Mouse (Mus musculus): ENCODE measurements around the gene Tmtc2.

DNA sequence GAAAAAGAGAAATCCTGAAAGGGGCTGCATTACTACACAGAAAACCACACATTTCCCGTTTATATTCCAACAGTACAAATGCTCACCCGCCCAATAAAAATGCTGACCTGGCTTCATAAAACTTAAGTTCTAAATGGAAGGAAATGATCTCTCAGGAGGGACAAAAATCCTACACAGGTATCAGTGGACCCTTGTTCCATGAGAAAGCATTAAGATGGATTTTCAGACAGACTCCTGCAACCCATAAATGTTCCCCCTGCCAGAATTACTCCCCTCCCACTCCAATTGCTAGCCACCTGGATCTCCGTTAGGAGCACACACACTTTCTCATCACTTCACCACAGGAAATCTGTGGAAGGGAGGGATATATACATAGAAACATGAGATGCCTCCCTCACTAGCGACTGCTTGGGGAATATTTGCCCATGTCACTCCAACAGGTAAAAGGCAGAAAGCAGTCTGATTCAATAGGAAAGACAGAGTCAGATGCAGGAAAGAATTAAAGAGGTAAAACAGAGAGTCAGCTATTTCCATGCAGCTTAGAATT, 250.5 kb downstream of the Tmtc2 start:
- TF ChIP-seq CTCF (IDR thresholded peaks at IDR 0.05): no peak
- no peak for TF ChIP-seq EP300 (IDR thresholded peaks at IDR 0.05)

Measured in lung, postnatal 0 days (tissue).